Mouse (Mus musculus) MEL (cell line): ENCODE measurements at regions not wholly inside any gene's neighbourhood (a gene's known extent, or its start where the extent isn't known, plus 50 kb on each side); places are given as distances from the start of the nearest gene placed in this dataset.

Experiments
- DNase-seq: peaks from one replicate; pipeline ENCODE4 v3.0.0; 2011; ENCODE audit warnings: low read depth, low spot score
- H3K27ac ChIP-seq: 2 replicates; pipeline ENCODE4 v1.5.1; 2012; ENCODE audit warnings: low read depth, mild to moderate bottlenecking, control low read depth, low read length, moderate library complexity; ENCODE audit not compliant: control insufficient read depth
- H3K27me3 ChIP-seq, 2 experiments: fragments of 150-350 bp in 1 of 2; sonication (generic) in 1 of 2; 2 replicates each; pipeline ENCODE4 v1.6.1; 2012; ENCODE audit warnings: low read length in 2 of 2, mild to moderate bottlenecking in 2 of 2, improper control_type of control experiment in 1 of 2, moderate library complexity in 1 of 2; ENCODE audit not compliant: insufficient read depth in 2 of 2, control insufficient read depth in 1 of 2
- H3K36me3 ChIP-seq, 2 experiments: 2 replicates each; pipeline ENCODE4 v1.6.1; 2012 to 2014; ENCODE audit warnings: low read length in 2 of 2, improper control_type of control experiment in 1 of 2, inconsistent platforms in 1 of 2, mild to moderate bottlenecking in 1 of 2; ENCODE audit not compliant: insufficient read depth in 2 of 2, control insufficient read depth in 1 of 2
- H3K4me1 ChIP-seq, 2 experiments: fragments of 150-350 bp in 1 of 2; sonication (generic) in 1 of 2; 2 replicates each; pipeline ENCODE4 v1.6.1; 2012; ENCODE audit warnings: low read length in 2 of 2, improper control_type of control experiment in 1 of 2, mild to moderate bottlenecking in 1 of 2; ENCODE audit not compliant: insufficient read depth in 2 of 2, control insufficient read depth in 1 of 2
- H3K4me3 ChIP-seq, 2 experiments: fragments of 150-350 bp in 1 of 2; sonication (generic) in 1 of 2; 2 replicates each; pipeline ENCODE4 v1.5.1; 2012; ENCODE audit warnings: low read depth in 2 of 2, low read length in 2 of 2, mild to moderate bottlenecking in 2 of 2, moderate library complexity in 2 of 2, control low read depth in 1 of 2, improper control_type of control experiment in 1 of 2; ENCODE audit not compliant: control insufficient read depth in 1 of 2, insufficient read depth in 1 of 2
- H3K79me2 ChIP-seq: 2 replicates; pipeline ENCODE4 v1.6.1; 2012; ENCODE audit warnings: mild to moderate bottlenecking, low read length, moderate library complexity; ENCODE audit not compliant: control insufficient read depth, poor library complexity, insufficient read depth
- H3K9ac ChIP-seq: 2 replicates; pipeline ENCODE4 v1.6.1; 2012; ENCODE audit warnings: low read depth, mild to moderate bottlenecking, control low read depth, low read length, moderate library complexity; ENCODE audit not compliant: control insufficient read depth, poor library complexity, severe bottlenecking
- H3K9me3 ChIP-seq: fragments of 150-350 bp; sonication (generic); replicated peaks from 2 replicates; pipeline ENCODE4 v1.6.1; 2012; ENCODE audit warnings: mild to moderate bottlenecking, low read length, improper control_type of control experiment, moderate library complexity; ENCODE audit not compliant: insufficient read depth
- BHLHE40 ChIP-seq: IDR thresholded peaks from 2 replicates; pipeline ENCODE4 v1.6.1; 2012; ENCODE audit warnings: low read depth, mild to moderate bottlenecking, inconsistent platforms, low read length, improper control_type of control experiment, borderline replicate concordance
- CTCF ChIP-seq, 3 experiments: IDR thresholded peaks in 2 of 3; conservative IDR thresholded peaks in 1 of 3; 2 replicates each; pipeline ENCODE4 v1.5.1; 2011 to 2012; ENCODE audit warnings: low read length in 3 of 3, low read depth in 2 of 3, mild to moderate bottlenecking in 2 of 3, improper control_type of control experiment in 1 of 3, inconsistent platforms in 1 of 3, mixed read lengths in 1 of 3, moderate library complexity in 1 of 3; ENCODE audit not compliant: control insufficient read depth in 1 of 3, insufficient read depth in 1 of 3, poor library complexity in 1 of 3, severe bottlenecking in 1 of 3
- EP300 ChIP-seq, 2 experiments: IDR thresholded peaks; 2 replicates each; pipeline ENCODE4 v1.6.1; 2011; ENCODE audit warnings: improper control_type of control experiment in 2 of 2, low read length in 2 of 2, low read depth in 1 of 2, mild to moderate bottlenecking in 1 of 2
- ETS1 ChIP-seq: IDR thresholded peaks from 2 replicates; pipeline ENCODE4 v1.6.1; 2012; ENCODE audit warnings: low read depth, mild to moderate bottlenecking, inconsistent platforms, low read length, improper control_type of control experiment, moderate library complexity
- GATA1 ChIP-seq: IDR thresholded peaks from 2 replicates; pipeline ENCODE4 v1.6.1; 2011; ENCODE audit warnings: low read depth, low read length, improper control_type of control experiment
- JUND ChIP-seq: IDR thresholded peaks from 2 replicates; pipeline ENCODE4 v1.6.1; 2011; ENCODE audit warnings: low read depth, mild to moderate bottlenecking, improper control_type of control experiment, low read length
- MAFK ChIP-seq: IDR thresholded peaks from 2 replicates; pipeline ENCODE4 v1.6.1; 2011; ENCODE audit warnings: low read depth, mild to moderate bottlenecking, low read length, improper control_type of control experiment, borderline replicate concordance
- MAX ChIP-seq: IDR thresholded peaks from 2 replicates; pipeline ENCODE4 v1.6.1; 2011; ENCODE audit warnings: low read length, improper control_type of control experiment
- MAZ ChIP-seq: IDR thresholded peaks from 2 replicates; pipeline ENCODE4 v1.6.1; 2012; ENCODE audit warnings: low read depth, mild to moderate bottlenecking, inconsistent platforms, low read length, improper control_type of control experiment
- MYB ChIP-seq: IDR thresholded peaks from 2 replicates; pipeline ENCODE4 v1.6.1; 2011; ENCODE audit warnings: mild to moderate bottlenecking, low read depth, low read length, improper control_type of control experiment
- NELFE ChIP-seq: IDR thresholded peaks from 2 replicates; pipeline ENCODE4 v1.6.1; 2011; ENCODE audit warnings: low read depth, low read length, improper control_type of control experiment
- POLR2A ChIP-seq, 2 experiments: IDR thresholded peaks; 2 replicates each; pipeline ENCODE4 v1.6.1; 2011 to 2012; ENCODE audit warnings: low read length in 2 of 2, mild to moderate bottlenecking in 2 of 2, control low read depth in 1 of 2, improper control_type of control experiment in 1 of 2, low read depth in 1 of 2, moderate library complexity in 1 of 2; ENCODE audit not compliant: control insufficient read depth in 1 of 2, insufficient read depth in 1 of 2, poor library complexity in 1 of 2
- SIN3A ChIP-seq: IDR thresholded peaks from 2 replicates; pipeline ENCODE4 v1.6.1; 2012; ENCODE audit warnings: low read length, improper control_type of control experiment, inconsistent platforms
- SMC3 ChIP-seq: IDR thresholded peaks from 2 replicates; pipeline ENCODE4 v1.6.1; 2011; ENCODE audit warnings: low read depth, low read length, improper control_type of control experiment
- TAL1 ChIP-seq: IDR thresholded peaks from 2 replicates; pipeline ENCODE4 v1.6.1; 2012; ENCODE audit warnings: mild to moderate bottlenecking, inconsistent platforms, low read length, moderate library complexity, mixed read lengths
- TBP ChIP-seq: IDR thresholded peaks from 2 replicates; pipeline ENCODE4 v1.8.0; 2011; ENCODE audit warnings: low read depth, low read length, improper control_type of control experiment
- TCF12 ChIP-seq: IDR thresholded peaks from 2 replicates; pipeline ENCODE4 v1.6.1; 2014; ENCODE audit warnings: low read depth, mild to moderate bottlenecking, inconsistent platforms, low read length, improper control_type of control experiment, moderate library complexity
- UBTF ChIP-seq: IDR thresholded peaks from 2 replicates; pipeline ENCODE4 v1.6.1; 2012; ENCODE audit warnings: low read depth, mild to moderate bottlenecking, inconsistent platforms, low read length, improper control_type of control experiment, moderate library complexity, borderline replicate concordance; ENCODE audit not compliant: insufficient read depth
- USF1 ChIP-seq: IDR thresholded peaks from 2 replicates; pipeline ENCODE4 v1.6.1; 2014; ENCODE audit warnings: low read depth, mild to moderate bottlenecking, inconsistent platforms, low read length, improper control_type of control experiment, moderate library complexity
- ZC3H11A ChIP-seq: IDR thresholded peaks from 2 replicates; pipeline ENCODE4 v1.6.1; 2012; ENCODE audit warnings: low read depth, mild to moderate bottlenecking, inconsistent platforms, low read length, improper control_type of control experiment
- ZKSCAN1 ChIP-seq: IDR thresholded peaks from 2 replicates; pipeline ENCODE4 v1.6.1; 2012; ENCODE audit warnings: low read depth, mild to moderate bottlenecking, inconsistent platforms, low read length, improper control_type of control experiment, moderate library complexity

DNA sequence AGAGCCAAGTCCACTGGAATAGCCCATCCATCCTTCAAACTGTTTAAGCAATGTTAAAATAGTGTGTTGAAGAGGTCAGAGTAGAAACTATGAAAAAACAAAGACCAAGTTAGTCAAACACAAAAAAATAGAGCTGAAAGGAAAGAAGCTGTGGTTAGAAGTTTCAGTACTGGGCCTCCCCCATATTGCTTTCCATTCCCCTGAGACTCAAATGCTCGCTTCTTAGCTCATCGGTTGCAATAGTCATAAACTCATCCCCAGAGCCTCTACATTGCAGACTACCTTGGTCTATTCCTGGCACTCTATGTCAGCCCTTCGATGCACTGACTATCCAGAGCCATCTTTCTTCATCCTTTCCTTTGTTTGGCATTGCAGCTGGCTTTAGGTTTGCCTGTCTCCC, 91.8 kb upstream of the Pld5 start:
- Histone ChIP-seq H3K27me3 (no peaks in the 10 kb centered on the region), H3K9me3 (no peaks in the 10 kb centered on the region), H3K4me3 (no peak overlapping the region), H3K9ac (no peak overlapping the region), H3K36me3 (no peaks in the 10 kb centered on the region), H3K4me1 (no peaks in the 10 kb centered on the region), H3K27ac (no peak overlapping the region), H3K79me2 (no peaks in the 10 kb centered on the region)
- TF ChIP-seq EP300 (IDR thresholded peaks at IDR 0.05; ENCODE audit: low read depth in 1 of 2, low read length in 2 of 2): no peak
- TF ChIP-seq ZKSCAN1: no peak
- TF ChIP-seq TBP: no peak
- TF ChIP-seq MAZ: no peak
- TF ChIP-seq BHLHE40: no peak
- TF ChIP-seq JUND: no peak
- DNase-seq: no peak

DNA sequence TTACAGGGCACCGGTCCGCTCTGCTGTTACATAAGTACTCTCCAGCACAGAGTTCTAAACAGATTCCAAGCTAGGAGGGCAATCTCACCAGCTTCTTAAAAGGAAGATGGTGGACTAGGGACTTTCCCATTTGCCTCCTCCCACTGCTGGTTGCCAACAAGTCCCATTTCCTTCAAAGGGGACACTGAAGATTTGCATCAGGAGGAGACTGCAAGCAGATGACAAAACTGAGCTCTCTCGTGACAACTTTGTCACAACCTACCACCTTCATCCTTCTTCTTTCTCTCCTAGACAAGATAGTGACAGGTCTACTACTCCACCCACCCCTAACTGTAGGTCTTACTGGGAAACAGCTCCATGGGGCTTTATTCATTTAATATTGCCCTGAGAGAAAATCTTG, 85.8 kb upstream of the Pld5 start:
- H3K4me1 ChIP-seq: no peaks in the 10 kb centered on the region
- H3K36me3 ChIP-seq: no peaks in the 10 kb centered on the region
- no peaks in the 10 kb centered on the region for H3K79me2 ChIP-seq
- TF ChIP-seq UBTF: no peak
- TF ChIP-seq POLR2A (IDR thresholded peaks at IDR 0.05; ENCODE audit: control insufficient read depth in 1 of 2, insufficient read depth in 1 of 2, low read depth in 1 of 2, low read length in 2 of 2, poor library complexity in 1 of 2): no peak
- TF ChIP-seq NELFE: no peak
- TF ChIP-seq MAX: no peak
- no peak for TF ChIP-seq SMC3
- no peak for TF ChIP-seq MYB
- TF ChIP-seq SIN3A: no peak
- no peak for TF ChIP-seq ETS1
- TF ChIP-seq USF1: no peak
- TF ChIP-seq MAZ: no peak
- TF ChIP-seq CTCF (IDR thresholded peaks at IDR 0.05 in 2 of 3, conservative IDR thresholded peaks at IDR 0.05 in 1 of 3; ENCODE audit: control insufficient read depth in 1 of 3, insufficient read depth in 1 of 3, low read depth in 2 of 3, low read length in 3 of 3, poor library complexity in 1 of 3, severe bottlenecking in 1 of 3): no peak
- TF ChIP-seq TAL1: no peak
- TF ChIP-seq GATA1: no peak
- TF ChIP-seq ZKSCAN1: no peak
- TF ChIP-seq TCF12: no peak
- no peak for TF ChIP-seq MAFK
- no peak for TF ChIP-seq ZC3H11A
- no peak overlapping the region for H3K27ac ChIP-seq
- H3K9ac ChIP-seq: no peak overlapping the region
- H3K27me3 ChIP-seq: no peaks in the 10 kb centered on the region
- DNase-seq: no peak
- no peak overlapping the region for H3K4me3 ChIP-seq
- no peaks in the 10 kb centered on the region for H3K9me3 ChIP-seq
